ENCODE assay signal across 20 mouse cellular contexts in the genomic region with DNA sequence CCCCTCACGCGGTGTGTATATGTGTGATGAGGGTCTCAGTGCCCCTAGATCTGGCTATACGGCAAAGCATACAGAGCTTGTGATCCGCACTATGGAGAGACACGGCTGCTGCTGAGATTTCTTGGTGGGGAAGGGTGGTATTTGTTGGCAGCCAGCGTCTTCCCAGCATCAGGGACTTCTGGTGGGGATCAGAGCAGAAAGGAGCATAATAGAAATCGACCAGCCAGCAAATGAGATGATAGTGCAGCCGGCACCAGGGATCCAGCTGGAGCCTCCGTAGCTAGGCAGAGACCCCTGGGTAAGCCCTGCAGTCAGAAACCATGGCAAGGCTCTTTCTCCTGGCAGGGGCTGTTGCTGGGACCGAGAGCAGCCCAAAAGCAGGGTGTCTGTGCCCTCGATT.
DNase-seq lines count a peak whose midpoint lies in the region; ATAC-seq and TF ChIP-seq lines count a peak whose summit lies in the region.
"Had no signal": no experiment of that assay in that cellular context is flagged by ENCODE, and none has a peak within 500 bp of the region (broad histone marks: within the 10 kb centered on the region; RNA-seq: fewer than 3 reads in every experiment).

No protein-coding gene starts in this region.

- TF ChIP-seq POLR2A in brain, embryonic 14.5 days (IDR thresholded peaks at IDR 0.05; ENCODE audit: borderline replicate concordance, extremely low read depth, insufficient read depth, insufficient read length, poor library complexity, severe bottlenecking) = no peak

- peaks cover 3% of the 10 kb centered on the region; the same call in 1 of the 2 replicates for H3K27me3 ChIP-seq in hindbrain, embryonic 10.5 days (ENCODE audit: insufficient read depth, poor library complexity, severe bottlenecking)
- H3K27me3 ChIP-seq in hindbrain, embryonic 12.5 days = peaks cover 3% of the 10 kb centered on the region
- no peaks in the 10 kb centered on the region for H3K27me3 ChIP-seq in hindbrain, embryonic 16.5 days (replicated peaks; ENCODE audit: control insufficient read depth, insufficient read depth, low read length)
- no peaks in the 10 kb centered on the region for H3K27me3 ChIP-seq in neural tube, embryonic 15.5 days (replicated peaks)
- H3K27me3 ChIP-seq: embryonic facial prominence, embryonic 15.5 days; forebrain, embryonic 15.5 days; liver, embryonic 13.5 days had no signal

- H3K27ac ChIP-seq in hindbrain, embryonic 10.5 days = peak overlapping the region; percentile 30; the same call in 1 of the 2 replicates
- no peak overlapping the region for H3K27ac ChIP-seq in hindbrain, embryonic 12.5 days
- peak overlapping the region; percentile 32 for H3K27ac ChIP-seq in hindbrain, embryonic 16.5 days (ENCODE audit: low read depth, low read length)
- H3K27ac ChIP-seq in neural tube, embryonic 15.5 days (replicated peaks) = peak overlapping the region; percentile 51
- H3K27ac ChIP-seq: embryonic facial prominence, embryonic 15.5 days; forebrain, embryonic 15.5 days; liver, embryonic 13.5 days; midbrain, embryonic 12.5 days had no signal

- DNase-seq in hindbrain, embryonic 10.5 days (ENCODE audit: low spot score) = no peak
- peak; percentile 46 for DNase-seq in brain, embryonic 14.5 days (ENCODE audit: low read depth)
- no peak for DNase-seq in thymus, adult 18-20 months
- DNase-seq: adrenal gland, postnatal 14 days; cerebellum, adult 8-10 months; gastrocnemius, postnatal 10 days; kidney, postnatal 36 days; liver, embryonic 13.5 days; lung, adult 2 months; lung, postnatal 14 days; thymus, postnatal 36 days had no signal

- no peak overlapping the region for H3K9ac ChIP-seq in hindbrain, embryonic 12.5 days
- no peak overlapping the region for H3K9ac ChIP-seq in hindbrain, embryonic 16.5 days (ENCODE audit: low read depth, low read length)
- H3K9ac ChIP-seq in neural tube, embryonic 15.5 days (replicated peaks) = no peak overlapping the region
- H3K9ac ChIP-seq: embryonic facial prominence, embryonic 15.5 days; forebrain, embryonic 15.5 days; liver, embryonic 13.5 days; midbrain, embryonic 12.5 days had no signal

- WGBS in hindbrain, embryonic 10.5 days = 76% methylated on average over 11 of the region's 11 CpGs
- WGBS in hindbrain, embryonic 12.5 days = 71% methylated on average over 11 of the region's 11 CpGs
- WGBS in hindbrain, embryonic 16.5 days = 51% methylated on average over 11 of the region's 11 CpGs
- 55% methylated on average over 11 of the region's 11 CpGs for WGBS in neural tube, embryonic 15.5 days

- no peaks in the 10 kb centered on the region for H3K9me3 ChIP-seq in hindbrain, embryonic 10.5 days
- H3K9me3 ChIP-seq in hindbrain, embryonic 12.5 days (replicated peaks) = no peaks in the 10 kb centered on the region
- no peaks in the 10 kb centered on the region for H3K9me3 ChIP-seq in hindbrain, embryonic 16.5 days (ENCODE audit: control insufficient read depth, low read length)
- H3K9me3 ChIP-seq in neural tube, embryonic 15.5 days (replicated peaks) = no peaks in the 10 kb centered on the region
- H3K9me3 ChIP-seq: embryonic facial prominence, embryonic 15.5 days; forebrain, embryonic 15.5 days; midbrain, embryonic 12.5 days had no signal

- no peaks in the 10 kb centered on the region for H3K36me3 ChIP-seq in hindbrain, embryonic 10.5 days
- H3K36me3 ChIP-seq in hindbrain, embryonic 12.5 days = no peaks in the 10 kb centered on the region
- H3K36me3 ChIP-seq in hindbrain, embryonic 16.5 days (ENCODE audit: control insufficient read depth, insufficient read depth, low read length) = no peaks in the 10 kb centered on the region
- no peaks in the 10 kb centered on the region for H3K36me3 ChIP-seq in neural tube, embryonic 15.5 days
- H3K36me3 ChIP-seq: embryonic facial prominence, embryonic 15.5 days; forebrain, embryonic 15.5 days; liver, embryonic 13.5 days; midbrain, embryonic 12.5 days had no signal

- no peak overlapping the region for H3K4me2 ChIP-seq in hindbrain, embryonic 12.5 days (replicated peaks)
- no peak overlapping the region for H3K4me2 ChIP-seq in hindbrain, embryonic 16.5 days (ENCODE audit: low read length)
- H3K4me2 ChIP-seq in neural tube, embryonic 15.5 days = no peak overlapping the region
- H3K4me2 ChIP-seq: embryonic facial prominence, embryonic 15.5 days; forebrain, embryonic 15.5 days; heart, embryonic 11.5 days; liver, embryonic 13.5 days; midbrain, embryonic 12.5 days had no signal

- no peak overlapping the region for H3K4me3 ChIP-seq in hindbrain, embryonic 10.5 days
- H3K4me3 ChIP-seq in hindbrain, embryonic 12.5 days = no peak overlapping the region
- H3K4me3 ChIP-seq in hindbrain, embryonic 16.5 days (ENCODE audit: low read length) = no peak overlapping the region
- H3K4me3 ChIP-seq in neural tube, embryonic 15.5 days (replicated peaks) = no peak overlapping the region
- H3K4me3 ChIP-seq: embryonic facial prominence, embryonic 15.5 days; forebrain, embryonic 15.5 days; liver, embryonic 13.5 days; midbrain, embryonic 12.5 days had no signal

- no peak for ATAC-seq in hindbrain, embryonic 12.5 days (ENCODE audit: low FRiP score)
- ATAC-seq in hindbrain, embryonic 16.5 days = 0 out of 2 replicates have a peak, but pooled peaks have one; percentile 14
- ATAC-seq in neural tube, embryonic 15.5 days (ENCODE audit: low FRiP score) = no peak; the same call in 1 of the 2 replicates
- no peak for ATAC-seq in frontal cortex, adult (ENCODE audit: low TSS enrichment)
- ATAC-seq: forebrain, embryonic 15.5 days; intestine, postnatal 0 days had no signal

- TF ChIP-seq CTCF in brain, embryonic 14.5 days (IDR thresholded peaks at IDR 0.05; ENCODE audit: borderline replicate concordance, extremely low read depth, insufficient read depth, insufficient read length) = no peak

- peaks cover 15% of the 10 kb centered on the region for H3K4me1 ChIP-seq in hindbrain, embryonic 10.5 days (replicated peaks)
- peaks cover 5% of the 10 kb centered on the region for H3K4me1 ChIP-seq in hindbrain, embryonic 12.5 days
- H3K4me1 ChIP-seq in hindbrain, embryonic 16.5 days (ENCODE audit: control insufficient read depth, insufficient read depth, low read depth, low read length) = peaks cover 6% of the 10 kb centered on the region; the same call in 1 of the 2 replicates
- peaks cover 15% of the 10 kb centered on the region for H3K4me1 ChIP-seq in neural tube, embryonic 15.5 days
- H3K4me1 ChIP-seq: embryonic facial prominence, embryonic 15.5 days; forebrain, embryonic 15.5 days; liver, embryonic 13.5 days; midbrain, embryonic 12.5 days had no signal
